Mouse (Mus musculus) embryonic facial prominence, embryonic 14.5 days (tissue): ENCODE measurements at regions not wholly inside any gene's neighbourhood (a gene's known extent, or its start where the extent isn't known, plus 50 kb on each side); places are given as distances from the start of the nearest gene placed in this dataset.

ENCODE experiments used
- ATAC-seq: fragments of 200-750 bp; cut with Nextera tagmentation; 2 replicates; pipeline ENCODE4 v1.8.0; 2017; ENCODE audit warnings: low read depth, moderate number of reproducible peaks, moderate TSS enrichment
- DNase-seq: peaks from one replicate; pipeline ENCODE4 v3.0.0-alpha.2; 2015; ENCODE audit warnings: low spot score
- H3K27ac ChIP-seq: fragments of 300-500 bp; sonication (generic); replicated peaks from 2 replicates; pipeline ENCODE4 v1.5.1; 2014; ENCODE audit warnings: low read depth, mild to moderate bottlenecking, low read length, moderate library complexity
- H3K27me3 ChIP-seq: fragments of 300-500 bp; sonication (generic); replicated peaks from 2 replicates; pipeline ENCODE4 v1.6.1; 2014; ENCODE audit warnings: low read length; ENCODE audit not compliant: control insufficient read depth, insufficient read depth
- H3K36me3 ChIP-seq: fragments of 300-500 bp; sonication (generic); 2 replicates; pipeline ENCODE4 v1.6.1; 2014; ENCODE audit warnings: low read length, mixed read lengths; ENCODE audit not compliant: control insufficient read depth, insufficient read depth
- H3K4me1 ChIP-seq: fragments of 300-500 bp; sonication (generic); 2 replicates; pipeline ENCODE4 v1.6.1; 2014; ENCODE audit warnings: antibody characterized with exemption, low read length; ENCODE audit not compliant: control insufficient read depth, insufficient read depth
- H3K4me2 ChIP-seq: fragments of 300-500 bp; sonication (generic); 2 replicates; pipeline ENCODE4 v1.6.1; 2014; ENCODE audit warnings: low read depth, mild to moderate bottlenecking, low read length, moderate library complexity, mixed read lengths
- H3K4me3 ChIP-seq: fragments of 300-500 bp; sonication (generic); 2 replicates; pipeline ENCODE4 v1.5.1; 2014; ENCODE audit warnings: low read depth, mild to moderate bottlenecking, low read length
- H3K9ac ChIP-seq: fragments of 300-500 bp; sonication (generic); 2 replicates; pipeline ENCODE4 v1.6.1; 2014; ENCODE audit warnings: low read depth, mild to moderate bottlenecking, low read length, moderate library complexity, mixed read lengths
- H3K9me3 ChIP-seq: fragments of 300-500 bp; sonication (generic); 2 replicates; pipeline ENCODE4 v1.6.1; 2016; ENCODE audit warnings: low read length; ENCODE audit not compliant: control insufficient read depth
- WGBS: fragments of 180-500 bp; shearing (Covaris S2); extraction: QIAGEN DNeasy Blood & Tissue Kit; methylation state at CpG from one replicate; pipeline ENCODE4 v1.1.7; 2014; 5-methylcytosine and 5-hydroxymethylcytosine counted together

GRCm38 (mm10) chr11:25167939-25168338 lies 1042.6 kb downstream of the 5730522E02Rik start:
- ATAC-seq: no peak
- 82% methylated on average over 1 of the region's 1 CpGs for WGBS
- H3K9ac ChIP-seq: no peak overlapping the region
- H3K4me3 ChIP-seq: no peak overlapping the region
- H3K27ac ChIP-seq: no peak overlapping the region
- no peaks in the 10 kb centered on the region for H3K36me3 ChIP-seq
- no peaks in the 10 kb centered on the region for H3K9me3 ChIP-seq
- no peak for DNase-seq
- no peaks in the 10 kb centered on the region for H3K4me1 ChIP-seq
- H3K4me2 ChIP-seq: no peak overlapping the region
- H3K27me3 ChIP-seq: no peaks in the 10 kb centered on the region

- H3K27ac ChIP-seq: no peak overlapping the region
- H3K4me1 ChIP-seq: no peaks in the 10 kb centered on the region
- no peak overlapping the region for H3K4me3 ChIP-seq
- no peak overlapping the region for H3K4me2 ChIP-seq
- ATAC-seq: no peak
- no peaks in the 10 kb centered on the region for H3K9me3 ChIP-seq
- H3K27me3 ChIP-seq: no peaks in the 10 kb centered on the region
- no peaks in the 10 kb centered on the region for H3K36me3 ChIP-seq
- no peak overlapping the region for H3K9ac ChIP-seq
- no peak for DNase-seq
- 43% methylated on average over 1 of the region's 1 CpGs for WGBS
These were observed 1039.5 kb downstream of the 5730522E02Rik start for GRCm38 (mm10) chr11:25171048-25171447.
